Mouse (Mus musculus) layer of hippocampus, postnatal 36 days (tissue): ENCODE measurements around the gene Celf5. TPM values are rescaled to one million over a fixed set of nuclear protein-coding genes. Genes with fewer than 3 reads are reported as not detected.

ENCODE experiments used
- DNase-seq, 2 experiments: peaks; one replicate each; pipeline ENCODE4 v3.0.0; 2022
- total RNA-seq, 2 experiments: library from RNA; stranded (reverse); gene quantifications; 2 replicates each; pipeline ENCODE4 v1.2.3; 2021

Celf5 gene
- total RNA-seq, 2 experiments from 2014 or later, result 273 to 281 TPM

GRCm38 (mm10) chr10:81426897-81427296 is 55.6 kb downstream of the Celf5 start:
- peak in 1 of 2 experiments; percentile 53 for DNase-seq

GRCm38 (mm10) chr10:81426081-81426671 is 56.3 kb downstream of the Celf5 start:
- peak in 1 of 2 experiments; percentile 11 for DNase-seq

DNA sequence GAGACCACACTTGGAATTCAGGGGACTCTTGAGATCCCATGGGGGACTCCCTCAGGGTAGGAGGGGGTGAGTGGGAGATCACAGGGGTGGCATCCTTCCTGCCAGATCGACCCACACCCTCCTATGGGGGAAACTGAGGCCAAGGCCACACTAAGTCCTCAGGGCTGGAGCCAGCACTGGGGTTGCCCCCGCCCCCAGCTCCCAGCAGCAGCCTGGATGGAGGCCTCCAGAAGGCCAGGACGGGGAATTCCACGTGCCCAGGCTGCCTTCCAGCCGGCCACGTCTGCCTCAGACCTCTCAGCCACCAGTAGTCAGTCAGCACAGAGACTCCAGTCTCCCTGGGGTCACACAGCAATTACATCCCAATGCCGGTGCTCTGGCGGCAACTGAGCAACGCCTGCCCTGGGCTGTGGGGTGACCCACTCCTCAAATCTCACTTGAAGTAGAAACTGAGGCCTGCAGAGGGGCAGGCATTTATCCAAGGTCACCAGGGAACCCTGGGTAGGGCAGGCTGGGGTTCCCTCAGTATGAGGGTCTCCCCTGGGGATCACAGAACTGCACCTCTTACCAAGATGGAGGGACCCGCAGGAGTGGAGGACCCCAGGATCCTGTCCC is 57.2 kb downstream of the Celf5 start:
- DNase-seq, result peak in 1 of 2 experiments; percentile 23

GRCm38 (mm10) chr10:81424246-81425051 is 58.1 kb downstream of the Celf5 start:
- peak in 1 of 2 experiments; percentile 15 for DNase-seq

DNA sequence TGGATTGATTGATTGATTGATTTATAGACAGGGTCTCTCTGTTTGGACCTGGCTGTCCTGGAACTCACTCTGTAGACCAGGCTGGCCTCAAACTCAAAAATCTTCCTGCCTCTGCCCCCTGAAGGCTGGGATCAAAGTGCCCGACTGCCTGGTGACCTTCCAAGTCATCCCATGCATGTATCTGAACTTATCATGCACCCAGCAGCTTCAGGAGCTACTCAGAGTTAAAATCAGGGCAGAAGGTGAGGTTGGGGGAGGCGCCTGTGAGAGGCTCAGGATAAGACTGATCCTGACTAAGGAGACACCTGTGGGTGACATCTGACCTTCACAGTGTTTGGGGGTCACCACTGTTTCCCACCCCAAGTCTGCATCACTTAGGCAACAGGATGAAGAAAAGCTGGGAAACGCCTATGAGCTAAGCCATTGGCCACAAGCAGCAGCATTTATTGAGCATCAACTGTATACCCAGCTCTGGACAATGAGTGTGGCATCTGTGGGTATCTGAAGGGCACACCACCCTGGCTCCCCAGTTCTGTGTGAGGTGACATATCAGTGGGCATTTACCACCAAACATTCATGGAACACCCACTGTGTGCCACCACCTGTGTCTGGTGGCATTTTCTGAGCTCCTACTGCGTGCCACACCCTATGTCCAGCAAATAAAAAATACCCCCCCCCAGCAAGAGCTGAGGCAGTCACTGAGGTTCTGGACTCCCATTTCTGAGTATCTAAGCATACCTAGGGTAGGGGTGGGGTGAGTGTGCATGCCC is 58.8 kb downstream of the Celf5 start:
- peak in 1 of 2 experiments; percentile 1 for DNase-seq

DNA sequence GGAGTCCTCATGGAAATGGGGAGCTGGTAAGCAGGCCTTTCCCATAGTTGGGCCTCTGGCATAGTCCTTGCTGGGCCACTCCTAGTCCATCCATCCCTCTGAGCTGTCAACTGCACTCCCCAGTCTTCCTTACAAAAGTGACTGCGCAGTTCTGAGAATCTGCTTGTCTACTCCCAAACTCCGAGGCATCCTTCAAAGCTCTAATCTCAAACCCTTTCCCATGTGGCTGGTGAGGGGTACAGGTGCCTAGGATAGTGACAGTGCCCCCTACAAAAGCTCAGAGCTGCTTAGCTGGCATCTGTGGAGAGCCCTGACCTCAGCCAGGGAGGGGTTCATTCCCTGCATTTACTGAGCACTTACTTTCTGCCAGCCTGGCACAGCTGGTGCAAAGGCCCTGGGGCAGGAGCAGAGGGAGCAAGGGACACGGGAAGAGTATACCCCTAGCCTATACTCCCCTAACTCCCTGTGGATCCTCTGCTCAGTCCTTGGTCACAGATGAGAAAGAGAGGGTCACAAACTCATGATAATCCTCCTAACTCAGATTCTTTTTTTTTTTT is 59.8 kb downstream of the Celf5 start:
- no peak for DNase-seq

- DNase-seq, result peak in 1 of 2 experiments; percentile 3
Measured at GRCm38 (mm10) chr10:81422191-81422590, 60.3 kb downstream of the Celf5 start.

DNA sequence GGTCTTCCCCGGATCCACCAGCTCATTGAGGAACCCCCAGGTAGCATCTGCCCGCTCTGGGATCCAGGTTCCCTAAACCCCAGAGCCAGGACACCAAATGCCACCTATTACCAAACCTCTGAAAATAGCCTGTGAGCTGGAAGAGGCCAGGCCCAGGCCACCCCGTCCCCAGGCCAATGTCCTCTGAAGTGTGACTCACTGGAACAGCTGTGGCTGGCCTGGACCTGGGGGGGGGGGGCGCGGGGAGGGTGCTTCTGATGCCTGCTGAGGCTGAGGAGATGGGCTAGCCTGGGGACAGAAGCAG is 60.8 kb downstream of the Celf5 start:
- DNase-seq, result peak in 1 of 2 experiments; percentile 1

- no peak for DNase-seq
Measured at GRCm38 (mm10) chr10:81421041-81421796, 61.3 kb downstream of the Celf5 start.

GRCm38 (mm10) chr10:81420191-81420767 is 62.2 kb downstream of the Celf5 start:
- DNase-seq, result peak in 1 of 2 experiments; percentile 13

DNA sequence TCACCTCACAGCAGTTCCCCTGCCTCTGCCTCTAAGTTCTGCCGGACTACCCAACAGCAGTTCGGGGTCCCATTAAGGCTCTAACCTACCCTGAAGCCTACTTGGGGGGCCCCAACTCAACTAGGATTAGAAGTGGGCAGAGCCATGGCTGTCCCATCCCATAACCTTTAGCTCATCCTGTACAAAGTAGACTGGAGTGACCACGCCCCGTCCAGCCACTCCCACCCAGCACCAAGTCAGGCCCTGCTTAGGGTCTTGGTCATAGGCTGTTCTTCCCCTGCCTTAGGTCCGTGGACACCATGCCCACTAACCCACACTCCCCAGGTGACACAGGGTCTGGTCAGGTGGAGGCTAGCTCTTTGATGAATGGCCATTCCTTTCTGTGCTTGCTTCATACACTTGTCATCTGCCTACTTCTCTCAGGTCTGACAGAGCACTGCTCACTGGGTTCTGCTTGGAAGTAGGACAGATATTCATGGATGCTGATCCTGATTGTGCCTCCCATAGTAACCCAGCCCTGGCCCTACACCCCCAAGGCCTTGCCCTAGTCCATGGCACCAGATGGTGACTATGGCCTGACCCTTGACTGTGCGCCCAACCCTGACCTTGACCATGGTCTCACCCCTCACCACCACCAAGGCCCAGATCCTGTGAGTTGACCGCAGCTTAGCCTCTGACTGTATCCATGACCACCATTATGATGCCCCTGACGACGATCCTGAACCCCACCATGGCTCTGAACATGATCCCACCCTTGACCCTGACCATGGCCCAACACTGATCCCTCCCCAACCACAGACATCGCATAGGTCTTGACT is 63.2 kb downstream of the Celf5 start:
- peak in 1 of 2 experiments; percentile 1 for DNase-seq

DNA sequence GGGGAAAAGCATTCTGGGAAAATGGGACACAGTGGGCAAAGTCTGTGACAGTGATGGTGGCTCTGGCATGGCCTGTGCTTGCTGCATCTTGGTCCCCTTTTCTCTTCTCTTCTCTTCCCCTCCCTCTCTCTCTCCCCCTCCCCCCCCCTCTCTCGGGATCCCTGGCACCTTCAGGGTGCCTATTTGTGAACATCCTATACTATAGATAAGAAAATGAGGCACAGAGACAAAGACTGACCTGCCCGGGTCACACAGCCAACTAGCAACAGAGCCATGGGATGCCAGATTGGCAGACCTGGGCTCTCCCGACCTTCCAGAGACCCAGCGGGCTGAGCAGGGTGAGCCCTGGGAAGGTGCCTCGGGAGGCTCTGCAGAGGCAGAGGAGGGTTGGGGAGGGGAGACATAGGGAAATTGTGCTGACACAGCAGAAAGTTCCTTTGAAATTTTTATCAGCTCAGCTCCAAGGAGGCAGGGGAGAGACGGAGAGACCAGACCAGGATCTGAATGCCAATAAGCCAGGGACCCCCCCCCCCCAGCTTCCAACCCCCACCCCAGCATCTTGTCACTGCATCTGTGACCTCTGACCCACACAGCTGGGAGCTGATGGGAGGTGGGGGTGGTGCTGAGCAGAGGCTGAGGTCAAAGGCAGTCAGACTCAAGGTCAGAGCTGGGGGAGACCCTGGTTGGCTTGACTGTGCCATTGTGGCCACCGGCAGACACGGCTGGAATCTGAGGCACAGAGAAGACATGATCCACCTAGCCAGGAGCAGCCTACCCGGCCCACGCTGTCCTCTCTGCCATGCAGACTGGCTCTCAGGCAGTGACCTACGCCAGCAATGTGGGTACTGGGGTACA is 64.1 kb downstream of the Celf5 start:
- no peak for DNase-seq

DNA sequence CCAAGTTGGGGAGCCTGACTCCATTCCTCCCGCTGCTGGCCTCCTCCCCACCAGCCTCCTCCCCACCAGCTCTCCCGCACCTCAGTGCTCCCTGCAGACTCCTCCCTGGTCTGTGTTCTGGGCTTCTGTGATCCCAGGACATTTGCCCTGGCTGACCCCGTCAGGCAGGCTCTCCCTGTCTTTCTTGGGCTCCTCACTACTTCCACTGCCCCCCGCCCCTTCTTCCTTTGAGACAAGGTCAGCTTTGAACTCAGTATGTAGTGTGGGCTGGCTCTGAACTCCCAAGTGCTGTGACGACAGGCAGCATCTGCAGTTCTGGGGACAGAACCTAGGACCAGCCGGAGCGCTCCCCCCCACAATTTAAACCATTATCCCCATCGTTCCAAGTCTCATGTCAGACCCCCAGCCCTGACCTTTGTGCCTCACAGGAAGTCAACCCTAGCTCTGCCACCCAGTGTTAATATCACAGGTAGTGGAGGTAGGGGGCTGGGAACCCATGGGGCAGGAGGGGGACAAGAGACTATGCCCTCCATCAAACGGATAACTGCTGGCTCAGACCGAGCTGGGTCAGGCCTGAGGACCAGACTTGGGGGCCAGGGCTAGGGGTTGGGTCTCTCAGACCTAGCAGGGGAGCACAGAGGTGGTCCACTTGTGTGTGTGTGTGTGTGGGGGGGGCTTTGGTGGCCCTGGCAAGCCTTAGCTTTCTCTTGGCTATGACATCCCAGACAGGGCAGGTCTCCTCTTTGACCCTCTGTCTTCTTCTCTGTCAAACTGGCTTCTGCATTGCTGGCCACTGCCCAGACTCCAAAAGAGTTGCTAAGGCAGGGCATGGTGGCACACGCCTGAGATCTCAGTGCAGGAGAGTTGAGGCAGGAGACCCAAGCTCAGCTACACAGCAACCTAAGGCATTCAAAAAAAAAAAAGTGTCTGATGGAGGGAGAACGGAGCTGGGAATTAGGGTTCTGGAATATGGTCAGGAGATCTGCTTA is 65.0 kb downstream of the Celf5 start:
- no peak for DNase-seq

DNA sequence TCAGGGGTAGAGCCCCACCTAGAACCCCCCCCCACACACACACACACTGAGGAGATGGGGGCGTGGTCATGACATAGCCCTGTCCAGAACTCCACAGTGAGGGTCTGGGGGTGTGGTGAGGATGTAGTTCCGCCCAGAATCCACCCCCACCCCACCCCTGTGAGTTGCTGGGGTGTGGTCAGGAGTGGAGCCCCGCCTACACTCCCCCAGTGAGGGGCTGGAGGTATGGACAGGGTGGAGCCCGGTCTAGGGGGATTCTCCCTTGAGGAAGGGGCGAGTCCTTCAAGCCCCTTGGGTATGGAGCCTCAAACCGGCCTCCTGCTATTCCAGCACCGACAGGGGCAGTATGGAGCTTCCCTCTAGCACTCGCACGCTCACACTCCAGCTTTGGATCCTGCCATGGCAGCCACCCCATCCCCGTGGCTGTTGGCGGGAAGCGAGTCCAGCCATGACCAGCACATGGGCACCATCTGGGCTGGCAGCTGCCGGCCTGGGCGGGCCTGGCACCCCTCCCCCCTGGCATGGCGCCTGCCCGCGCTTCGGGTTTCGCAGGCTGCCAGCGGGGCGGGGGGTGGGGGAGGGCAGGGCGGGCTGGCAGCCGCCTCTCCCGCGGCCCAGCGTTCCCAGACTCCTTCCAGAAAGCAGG is 65.8 kb downstream of the Celf5 start:
- peak; percentile 87 to 89 for DNase-seq

DNA sequence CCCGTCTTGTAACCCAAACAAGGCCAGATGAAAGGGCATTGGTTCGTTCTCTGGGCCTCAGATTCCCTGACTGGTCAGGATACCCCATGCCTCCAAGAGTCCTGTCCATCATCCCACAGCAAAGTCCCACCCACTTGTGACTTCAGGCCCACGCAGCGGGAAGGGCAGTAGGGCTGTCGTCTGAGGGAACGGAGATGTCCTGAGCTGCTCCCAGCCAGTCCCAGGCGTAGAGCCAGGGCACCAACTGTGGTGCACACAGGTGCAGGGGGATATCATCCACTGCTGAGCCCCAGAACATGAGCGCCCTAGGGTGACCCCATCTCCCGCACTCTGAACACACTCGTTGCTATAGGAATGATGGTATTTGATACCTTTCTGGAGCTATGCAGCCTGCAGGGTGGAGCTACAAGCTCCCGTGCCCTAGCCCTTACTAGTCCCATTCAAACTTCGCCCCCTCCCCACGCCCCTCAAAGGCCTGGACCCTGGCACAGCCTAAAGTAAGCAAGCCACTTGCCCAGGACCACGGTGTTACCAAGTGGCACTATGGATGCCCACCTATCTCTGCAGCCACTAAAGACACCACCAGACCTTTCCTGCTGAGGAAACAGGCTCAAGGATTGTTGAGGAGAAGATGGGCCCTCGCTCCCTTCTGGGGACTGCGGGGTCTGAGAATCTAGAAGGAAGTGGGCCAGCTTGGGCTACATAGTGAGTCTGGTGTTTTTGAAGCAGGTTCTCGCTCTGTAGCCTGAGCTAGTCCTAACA is 66.8 kb downstream of the Celf5 start:
- DNase-seq, result no peak

DNA sequence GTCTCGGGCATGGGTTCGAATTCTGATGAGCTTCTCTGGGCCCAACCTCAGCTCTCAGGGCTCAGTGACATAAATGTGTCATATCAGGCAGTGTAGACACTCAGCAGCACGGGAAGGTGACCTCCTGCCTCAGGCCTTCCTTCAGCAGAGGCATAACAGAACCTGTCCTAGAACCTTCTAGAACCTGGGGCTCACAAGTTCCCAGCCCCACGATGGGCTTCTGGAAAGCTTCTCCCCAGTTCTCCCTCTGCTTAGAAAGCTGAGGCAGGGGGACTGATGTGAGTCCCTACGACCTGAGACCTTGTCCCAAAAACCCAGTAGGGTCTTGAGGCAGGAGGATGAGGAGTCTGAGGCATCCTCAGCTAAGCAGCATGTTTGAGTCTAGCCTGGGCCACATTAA is 67.4 kb downstream of the Celf5 start:
- DNase-seq, result no peak

- no peak for DNase-seq
Measured at GRCm38 (mm10) chr10:81414682-81415081, 67.8 kb downstream of the Celf5 start.
